Mouse (Mus musculus) heart, embryonic 10.5 days (tissue): ENCODE data around the gene Rsl24d1. TPM values are rescaled to one million over a fixed set of nuclear protein-coding genes. Genes with fewer than 3 reads are reported as not detected.

ENCODE experiments used
- DNase-seq: peaks from one replicate; pipeline ENCODE4 v3.0.0-alpha.2; 2017; ENCODE audit warnings: low spot score
- H3K27ac ChIP-seq: fragments of 300-500 bp; sonication (generic); 2 replicates; pipeline ENCODE4 v1.5.1; 2016; ENCODE audit warnings: mild to moderate bottlenecking
- H3K27me3 ChIP-seq: fragments of 300-500 bp; sonication (generic); 2 replicates; pipeline ENCODE4 v1.6.1; 2016; ENCODE audit warnings: mild to moderate bottlenecking; ENCODE audit not compliant: poor library complexity, insufficient read depth, severe bottlenecking
- H3K36me3 ChIP-seq: fragments of 300-500 bp; sonication (generic); 2 replicates; pipeline ENCODE4 v1.6.1; 2016; ENCODE audit warnings: mild to moderate bottlenecking, moderate library complexity
- H3K4me1 ChIP-seq: fragments of 300-500 bp; sonication (generic); 2 replicates; pipeline ENCODE4 v1.6.1; 2016; ENCODE audit warnings: mild to moderate bottlenecking
- H3K4me3 ChIP-seq: fragments of 300-500 bp; sonication (generic); 2 replicates; pipeline ENCODE4 v1.5.1; 2016; ENCODE audit warnings: mild to moderate bottlenecking, moderate library complexity
- H3K9me3 ChIP-seq: fragments of 300-500 bp; sonication (generic); 2 replicates; pipeline ENCODE4 v1.6.1; 2016; ENCODE audit warnings: mild to moderate bottlenecking, moderate library complexity
- WGBS: fragments of 180-500 bp; shearing (Covaris S2); methylation state at CpG from one replicate; pipeline ENCODE4 v1.1.7; 2016; 5-methylcytosine and 5-hydroxymethylcytosine counted together
- polyA plus RNA-seq: library from polyadenylated mRNA; unstranded; fragments of >200 nt; fragmentation: Nextera tagmentation; extraction: Ambion mirVana; gene quantifications from 2 replicates; pipeline ENCODE4 v1.2.1, GENCODE M21; 2016

The Rsl24d1 gene
- polyA plus RNA-seq, 1 experiment from 2014 or later: 124 TPM

DNA sequence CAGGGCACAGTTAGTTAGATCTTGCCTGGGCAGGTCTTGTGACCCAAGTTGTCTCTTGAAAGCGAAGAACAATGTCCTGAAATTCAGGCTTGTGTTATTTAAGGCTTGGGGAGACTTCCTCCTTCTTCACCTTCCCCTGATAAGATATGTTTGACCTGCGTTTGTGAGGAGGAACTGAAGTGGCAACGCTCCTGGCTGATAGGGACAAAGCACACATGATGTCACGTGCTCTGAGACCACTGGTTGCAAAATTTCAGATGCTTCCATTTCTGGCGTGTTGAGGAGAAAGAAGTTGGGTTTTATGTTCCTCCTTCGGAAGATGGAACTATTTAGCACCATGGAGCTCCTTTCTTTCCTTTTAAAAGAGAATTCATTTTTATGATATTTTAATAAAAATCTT lies 27.4 kb upstream of the Rsl24d1 start:
- H3K27me3 ChIP-seq: peaks cover 16% of the 10 kb centered on the region; the same call in 1 of the 2 replicates
- peaks cover 8% of the 10 kb centered on the region; the same call in 1 of the 2 replicates for H3K4me1 ChIP-seq
- no peak overlapping the region for H3K27ac ChIP-seq
- 47% methylated on average over 6 of the region's 6 CpGs for WGBS
- H3K9me3 ChIP-seq: no peaks in the 10 kb centered on the region
- DNase-seq: no peak
- H3K4me3 ChIP-seq: no peak overlapping the region
- no peaks in the 10 kb centered on the region for H3K36me3 ChIP-seq

DNA sequence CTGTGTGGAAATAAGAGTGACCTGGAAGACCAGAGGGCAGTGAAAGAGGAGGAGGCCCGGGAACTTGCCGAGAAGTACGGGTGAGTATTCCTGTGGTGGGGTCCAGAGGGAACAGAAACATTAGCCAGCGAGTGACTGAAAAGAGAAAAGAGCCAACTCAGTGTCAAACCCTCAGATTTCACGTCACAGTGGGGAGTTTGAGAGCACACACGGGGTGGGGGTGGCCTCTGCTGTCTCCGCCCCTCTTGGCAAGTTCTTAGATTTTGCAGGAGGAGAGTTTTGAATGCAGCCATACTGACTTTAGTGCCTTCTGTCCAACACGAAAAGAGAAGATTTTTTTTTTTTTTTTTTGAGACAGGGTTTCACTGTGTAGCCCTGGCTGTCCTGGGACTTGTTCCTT lies 26.1 kb upstream of the Rsl24d1 start:
- Histone ChIP-seq H3K36me3 (no peaks in the 10 kb centered on the region), H3K27ac (no peak overlapping the region), H3K27me3 (peaks cover 16% of the 10 kb centered on the region; the same call in 1 of the 2 replicates), H3K9me3 (no peaks in the 10 kb centered on the region), H3K4me3 (no peak overlapping the region), H3K4me1 (peaks cover 8% of the 10 kb centered on the region; the same call in 1 of the 2 replicates)
- DNase-seq: no peak
- 64% methylated on average over 8 of the region's 8 CpGs for WGBS

DNA sequence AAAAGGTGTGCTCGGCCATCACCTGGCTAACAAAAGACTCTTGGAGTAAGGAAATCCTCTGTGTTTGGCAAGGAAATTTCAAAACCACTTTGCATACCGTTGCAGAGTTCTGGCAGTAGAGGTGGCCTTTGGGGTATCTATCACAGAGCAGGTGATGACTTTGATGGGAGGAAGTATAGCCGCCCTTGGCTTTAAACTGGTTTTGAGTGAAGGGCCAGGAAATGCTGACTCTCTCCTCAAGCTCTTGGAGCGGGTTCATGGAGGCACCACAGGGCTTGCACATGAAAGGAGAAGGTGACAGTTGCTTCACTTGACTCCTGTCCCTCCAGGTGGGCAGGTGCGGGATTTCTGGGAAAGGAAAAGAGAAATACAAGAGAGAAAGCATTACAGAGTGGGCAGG lies 25.6 kb upstream of the Rsl24d1 start:
- H3K9me3 ChIP-seq: no peaks in the 10 kb centered on the region
- H3K27ac ChIP-seq: no peak overlapping the region
- peaks cover 8% of the 10 kb centered on the region; the same call in 1 of the 2 replicates for H3K4me1 ChIP-seq
- DNase-seq: no peak
- H3K36me3 ChIP-seq: no peaks in the 10 kb centered on the region
- WGBS: 69% methylated on average over 5 of the region's 5 CpGs
- H3K4me3 ChIP-seq: no peak overlapping the region
- H3K27me3 ChIP-seq: peaks cover 16% of the 10 kb centered on the region; the same call in 1 of the 2 replicates

DNA sequence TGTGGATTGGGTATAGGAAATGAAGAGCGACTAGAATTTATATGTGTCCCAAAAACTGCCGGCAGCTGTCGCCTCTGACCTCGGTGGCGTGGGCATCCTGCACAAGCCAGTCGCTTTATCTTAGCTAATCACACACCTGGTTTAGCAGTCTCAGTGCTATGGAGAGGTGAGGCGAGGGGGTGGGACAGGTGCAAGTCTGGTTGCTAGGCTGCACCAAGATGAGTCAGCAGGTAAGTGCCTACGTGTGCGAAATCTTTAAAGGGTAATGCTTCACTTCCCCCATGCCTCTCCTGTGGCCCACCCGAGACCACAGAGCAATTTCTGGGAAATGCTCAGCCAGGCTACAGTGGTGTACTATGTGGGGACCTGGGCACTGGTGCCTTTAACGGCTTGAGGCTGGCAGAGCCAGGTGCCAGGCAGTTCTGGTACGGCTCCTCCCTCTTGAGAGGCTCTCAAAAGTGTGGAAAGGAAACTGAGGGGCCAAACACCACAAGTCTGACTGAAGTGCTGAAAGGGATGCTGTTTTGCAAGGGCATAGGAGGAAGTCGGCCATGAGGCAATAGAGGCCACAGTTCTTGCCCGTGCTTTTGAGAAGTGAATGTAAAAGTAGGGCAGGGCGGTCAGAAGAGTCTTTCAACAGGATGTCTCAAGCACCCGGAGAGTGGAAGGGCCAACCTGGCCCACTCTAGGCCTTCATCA lies 23.9 kb upstream of the Rsl24d1 start:
- 66% methylated on average over 16 of the region's 16 CpGs for WGBS
- Histone ChIP-seq H3K4me3 (no peak overlapping the region), H3K9me3 (no peaks in the 10 kb centered on the region), H3K27me3 (peaks cover 16% of the 10 kb centered on the region; the same call in 1 of the 2 replicates), H3K27ac (no peak overlapping the region), H3K36me3 (no peaks in the 10 kb centered on the region), H3K4me1 (peaks cover 8% of the 10 kb centered on the region; the same call in 1 of the 2 replicates)
- DNase-seq: no peak

DNA sequence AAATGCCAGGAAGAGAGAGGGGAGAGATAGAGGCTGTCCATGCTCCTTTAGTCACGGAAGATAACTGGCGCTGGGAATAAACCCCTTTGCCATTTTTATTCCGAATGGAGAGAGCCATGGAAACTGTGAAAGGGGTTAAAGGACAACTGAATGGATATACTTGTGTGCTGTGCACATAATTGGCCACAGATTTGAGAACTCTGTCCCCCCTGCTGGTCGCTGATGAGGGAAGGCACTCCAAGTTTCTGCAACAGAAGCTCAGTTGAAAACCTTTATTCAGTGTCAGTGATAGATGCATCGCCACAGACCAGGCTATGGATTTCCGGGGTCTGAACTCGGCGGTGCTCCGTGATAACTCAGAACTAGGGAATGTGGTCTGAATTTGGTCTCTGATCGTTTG lies 23.1 kb upstream of the Rsl24d1 start:
- H3K27me3 ChIP-seq: peaks cover 18% of the 10 kb centered on the region; the same call in 1 of the 2 replicates
- no peaks in the 10 kb centered on the region for H3K36me3 ChIP-seq
- no peaks in the 10 kb centered on the region for H3K9me3 ChIP-seq
- H3K4me3 ChIP-seq: no peak overlapping the region
- no peak overlapping the region for H3K27ac ChIP-seq
- DNase-seq: no peak
- peaks cover 8% of the 10 kb centered on the region; the same call in 1 of the 2 replicates for H3K4me1 ChIP-seq
- WGBS: 77% methylated on average over 10 of the region's 10 CpGs

DNA sequence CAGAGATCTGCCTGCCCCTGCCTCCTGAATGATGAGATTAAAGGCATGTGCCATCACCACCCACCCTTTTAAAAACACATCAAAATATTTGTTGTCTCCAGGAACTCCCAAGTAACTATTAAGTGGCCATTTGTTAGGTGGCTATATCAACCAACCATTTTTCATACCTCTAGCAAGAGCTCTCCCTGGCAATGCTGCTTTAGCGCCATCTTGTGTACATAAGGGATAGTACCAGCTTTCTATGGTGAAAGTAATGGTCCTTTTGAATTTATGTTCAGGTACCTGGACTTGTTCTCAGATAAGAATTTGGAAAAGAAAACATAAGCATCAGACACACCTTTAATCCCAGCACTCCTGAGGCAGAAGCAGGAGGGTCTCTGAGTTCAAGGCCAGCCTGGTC lies 21.5 kb upstream of the Rsl24d1 start:
- WGBS: 0% methylated on average over 1 of the region's 1 CpGs
- H3K9me3 ChIP-seq: no peaks in the 10 kb centered on the region

DNA sequence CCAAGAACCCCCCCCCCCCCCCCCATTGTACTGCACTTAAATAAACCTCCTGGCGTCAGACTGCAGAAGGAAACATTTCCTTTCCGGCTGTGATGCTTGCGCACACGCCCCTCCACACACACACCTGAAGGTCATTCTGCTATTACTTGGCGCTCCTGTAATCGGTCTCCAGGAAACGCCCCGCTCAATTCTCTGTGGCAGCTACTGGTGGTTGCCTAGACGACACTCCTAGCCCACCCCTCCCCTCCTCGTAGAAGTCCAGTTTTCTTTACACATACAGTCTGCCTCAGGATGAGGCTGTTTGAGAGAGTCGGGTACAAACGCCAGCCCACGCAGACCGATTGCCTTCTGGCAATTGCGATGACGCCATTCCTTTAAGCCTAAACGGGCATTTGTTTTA lies 18.6 kb upstream of the Rsl24d1 start:
- no peak overlapping the region for H3K4me3 ChIP-seq
- 52% methylated on average over 17 of the region's 17 CpGs for WGBS

More for the DNA sequence above, 21.5 kb upstream of the Rsl24d1 start:
- no peak for DNase-seq
- H3K27me3 ChIP-seq: peaks cover 29% of the 10 kb centered on the region; the same call in 1 of the 2 replicates
- no peak overlapping the region for H3K4me3 ChIP-seq
- H3K36me3 ChIP-seq: no peaks in the 10 kb centered on the region
- H3K27ac ChIP-seq: no peak overlapping the region
- no peaks in the 10 kb centered on the region for H3K4me1 ChIP-seq

DNA sequence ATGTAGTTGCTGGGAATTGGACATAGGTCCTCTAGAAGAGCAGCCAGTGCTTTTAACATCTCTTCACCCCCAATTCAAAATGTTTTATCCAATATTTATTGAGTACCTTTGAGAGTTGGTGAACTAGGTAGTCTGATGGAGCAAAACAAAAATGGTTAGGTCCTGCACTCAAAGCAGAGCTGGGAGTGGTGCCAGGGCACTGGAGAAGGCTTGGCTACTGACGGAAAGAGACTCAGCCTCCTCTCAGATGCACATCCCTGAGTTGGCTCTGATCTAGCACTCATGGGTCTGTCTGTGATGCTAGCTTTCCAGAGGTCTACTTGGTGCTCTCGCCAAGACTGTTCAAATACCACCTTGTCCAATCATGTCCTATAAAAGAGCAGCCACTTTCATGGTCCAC lies 15.3 kb upstream of the Rsl24d1 start:
- H3K27ac ChIP-seq: no peak overlapping the region
- no peaks in the 10 kb centered on the region for H3K36me3 ChIP-seq
- H3K9me3 ChIP-seq: no peaks in the 10 kb centered on the region
- DNase-seq: no peak
- H3K4me1 ChIP-seq: no peaks in the 10 kb centered on the region
- H3K27me3 ChIP-seq: peaks cover 32% of the 10 kb centered on the region
- WGBS: 78% methylated on average over 2 of the region's 2 CpGs
- no peak overlapping the region for H3K4me3 ChIP-seq

More for the DNA sequence above, 18.6 kb upstream of the Rsl24d1 start:
- Histone ChIP-seq H3K27ac (no peak overlapping the region), H3K9me3 (no peaks in the 10 kb centered on the region), H3K4me1 (no peaks in the 10 kb centered on the region), H3K36me3 (no peaks in the 10 kb centered on the region), H3K27me3 (peaks cover 12% of the 10 kb centered on the region; the same call in 1 of the 2 replicates)
- DNase-seq: no peak

DNA sequence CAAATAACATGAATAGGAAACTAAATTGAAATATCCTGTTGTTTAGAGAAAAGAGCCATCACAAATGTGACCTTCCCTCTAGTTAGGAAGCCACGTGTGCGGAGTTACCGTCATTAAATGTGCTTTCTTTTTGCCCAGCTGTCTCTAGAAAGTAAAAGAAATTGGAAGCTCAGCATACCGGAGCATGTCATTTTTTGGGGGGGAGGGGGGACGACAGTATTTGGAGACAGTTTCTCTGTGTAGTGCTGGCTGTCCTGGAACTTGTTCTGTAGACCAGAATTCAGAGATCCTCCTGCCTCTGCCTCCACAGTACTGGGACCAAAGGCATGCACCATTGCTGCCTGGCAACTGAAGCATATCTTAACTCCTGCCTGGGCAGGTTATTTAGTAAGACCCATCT lies 11.7 kb upstream of the Rsl24d1 start, which contains the start of gene Khdc3:
Khdc3 (plus strand) TSS at position 301 of the 400 bp plus-strand sequence.
- H3K27ac ChIP-seq: no peak within 1 kb of the TSS
- no peak for DNase-seq
- peaks cover 9% of the 10 kb centered on the region for H3K4me1 ChIP-seq
- H3K4me3 ChIP-seq: no peak within 1 kb of the TSS
- WGBS: 85% methylated on average over 5 of the region's 5 CpGs
- no peaks in the 10 kb centered on the region for H3K9me3 ChIP-seq
- H3K36me3 ChIP-seq: no peaks in the 10 kb centered on the region
- H3K27me3 ChIP-seq: peaks cover 56% of the 10 kb centered on the region

DNA sequence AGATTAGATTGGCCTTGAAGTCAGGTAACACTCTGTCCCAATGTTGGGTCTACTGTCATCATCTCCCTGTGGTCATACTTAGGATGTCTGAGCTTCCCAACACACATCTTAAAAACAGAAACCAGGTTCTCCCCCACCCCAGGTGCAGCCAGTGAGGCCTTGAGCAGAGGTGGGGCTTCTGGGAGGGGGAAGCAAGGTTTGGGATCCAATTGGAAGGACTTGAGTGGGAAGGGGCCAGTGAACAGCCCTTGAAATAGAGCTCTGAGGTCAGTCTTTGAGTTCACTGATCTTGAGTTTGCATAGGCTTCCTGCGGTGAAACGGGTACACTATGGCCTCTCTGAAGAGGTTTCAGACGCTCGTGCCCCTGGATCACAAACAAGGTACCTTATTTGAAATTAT lies 11.0 kb upstream of the Rsl24d1 start, which contains the start of gene Gm20509:
Gm20509 (plus strand) TSS at position 290 of the 400 bp plus-strand sequence.
- WGBS: 80% methylated on average over 4 of the region's 4 CpGs
- Histone ChIP-seq H3K4me3 (peak within 1 kb of the TSS; percentile 63), H3K9me3 (no peaks in the 10 kb centered on the region), H3K36me3 (no peaks in the 10 kb centered on the region), H3K27me3 (peaks cover 59% of the 10 kb centered on the region), H3K4me1 (peaks cover 9% of the 10 kb centered on the region), H3K27ac (peak within 1 kb of the TSS; percentile 71)
- DNase-seq: no peak

DNA sequence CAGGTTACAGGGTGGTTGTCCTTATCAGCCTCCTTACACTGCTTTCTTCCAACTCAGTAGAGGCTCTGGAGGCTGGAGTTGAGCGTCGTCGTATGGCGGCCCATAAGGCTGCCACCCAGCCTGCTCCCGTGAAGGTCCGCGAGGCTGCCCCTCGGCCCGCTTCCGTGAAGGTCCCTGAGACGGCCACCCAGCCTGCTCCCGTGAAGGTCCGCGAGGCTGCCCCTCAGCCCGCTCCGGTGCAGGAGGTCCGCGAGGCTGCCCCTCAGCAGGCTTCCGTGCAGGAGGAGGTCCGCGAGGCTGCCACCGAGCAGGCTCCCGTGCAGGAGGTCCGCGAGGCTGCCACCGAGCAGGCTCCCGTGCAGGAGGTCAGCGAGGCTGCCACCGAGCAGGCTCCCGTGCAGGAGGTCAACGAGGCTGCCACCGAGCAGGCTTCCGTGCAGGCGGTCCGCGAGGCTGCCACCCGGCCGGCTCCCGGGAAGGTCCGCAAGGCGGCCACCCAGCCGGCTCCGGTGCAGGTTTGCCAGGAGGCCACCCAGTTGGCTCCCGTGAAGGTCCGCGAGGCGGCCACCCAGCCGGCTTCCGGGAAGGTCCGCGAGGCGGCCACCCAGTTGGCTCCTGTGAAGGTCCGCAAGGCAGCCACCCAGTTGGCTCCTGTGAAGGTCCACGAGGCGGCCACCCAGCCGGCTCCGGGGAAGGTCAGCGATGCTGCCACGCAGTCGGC lies 9.9 kb upstream of the Rsl24d1 start:
- Histone ChIP-seq H3K4me1 (peaks cover 9% of the 10 kb centered on the region), H3K27me3 (peaks cover 59% of the 10 kb centered on the region), H3K36me3 (no peaks in the 10 kb centered on the region), H3K27ac (peak overlapping the region; percentile 71), H3K4me3 (peak overlapping the region; percentile 63), H3K9me3 (no peaks in the 10 kb centered on the region)
- peak; percentile 80 for DNase-seq
- 5% methylated on average over 60 of the region's 60 CpGs for WGBS

DNA sequence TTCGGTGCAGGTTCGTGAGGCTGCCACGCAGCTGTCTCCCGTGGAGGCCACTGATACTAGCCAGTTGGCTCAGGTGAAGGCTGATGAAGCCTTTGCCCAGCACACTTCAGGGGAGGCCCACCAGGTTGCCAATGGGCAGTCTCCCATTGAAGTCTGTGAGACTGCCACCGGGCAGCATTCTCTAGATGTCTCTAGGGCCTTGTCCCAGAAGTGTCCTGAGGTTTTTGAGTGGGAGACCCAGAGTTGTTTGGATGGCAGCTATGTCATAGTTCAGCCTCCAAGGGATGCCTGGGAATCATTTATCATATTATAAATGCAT lies 9.4 kb upstream of the Rsl24d1 start:
- Histone ChIP-seq H3K36me3 (no peaks in the 10 kb centered on the region), H3K4me1 (peaks cover 9% of the 10 kb centered on the region), H3K9me3 (no peaks in the 10 kb centered on the region), H3K27ac (peak overlapping the region; percentile 71), H3K27me3 (peaks cover 59% of the 10 kb centered on the region), H3K4me3 (peak overlapping the region; percentile 63)
- DNase-seq: no peak
- WGBS: 38% methylated on average over 5 of the region's 5 CpGs

DNA sequence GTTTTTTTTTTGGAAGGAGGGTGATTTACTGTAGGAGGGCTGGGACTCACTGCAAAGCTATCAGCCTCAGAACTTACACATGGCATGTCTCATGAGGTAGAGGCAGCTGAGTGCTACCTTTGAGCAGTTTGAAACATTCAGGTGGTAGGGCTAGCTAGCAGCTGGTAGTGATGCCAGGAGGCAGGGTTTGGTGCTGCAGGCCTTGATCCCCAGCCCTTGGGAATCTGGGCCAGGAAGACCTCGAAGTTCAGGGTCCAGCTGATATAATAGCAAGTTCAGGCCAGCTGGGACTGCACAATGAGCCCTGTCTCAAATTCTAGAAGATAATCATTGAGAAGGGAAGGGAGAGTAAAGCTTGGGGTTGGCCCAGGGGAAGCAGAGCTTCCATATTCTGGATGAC lies 8.1 kb upstream of the Rsl24d1 start:
- H3K27me3 ChIP-seq: peaks cover 59% of the 10 kb centered on the region
- WGBS: 52% methylated on average over 1 of the region's 1 CpGs

More for the DNA sequence above, 8.1 kb upstream of the Rsl24d1 start:
- Histone ChIP-seq H3K36me3 (no peaks in the 10 kb centered on the region), H3K9me3 (no peaks in the 10 kb centered on the region), H3K4me1 (peaks cover 9% of the 10 kb centered on the region), H3K4me3 (no peak overlapping the region), H3K27ac (no peak overlapping the region)
- no peak for DNase-seq
